Mouse (Mus musculus): ENCODE measurements around the gene Mef2a. TPM values are rescaled to one million over a fixed set of nuclear protein-coding genes. Genes with fewer than 3 reads are reported as not detected.

Gene Mef2a
- polyA plus RNA-seq, 1 experiment from 2014 or later, result 37.6 TPM

GRCm38 (mm10) chr7:67225943-67226625, 146.6 kb downstream of the Mef2a start:
- Histone ChIP-seq H3K4me2 (replicated peaks; ENCODE audit: low read depth, low read length) (no peak overlapping the region), H3K27ac (ENCODE audit: low read length) (no peak overlapping the region), H3K9ac (replicated peaks; ENCODE audit: low read length) (no peak overlapping the region), H3K4me3 (ENCODE audit: low read length) (no peak overlapping the region), H3K4me1 (ENCODE audit: insufficient read depth, low read length) (peaks cover 13% of the 10 kb centered on the region), H3K9me3 (ENCODE audit: low read length) (no peaks in the 10 kb centered on the region), H3K36me3 (ENCODE audit: insufficient read depth, low read length) (peaks cover 7% of the 10 kb centered on the region; the same call in 1 of the 2 replicates), H3K27me3 (ENCODE audit: insufficient read depth, low read length) (no peaks in the 10 kb centered on the region)
- ATAC-seq (ENCODE audit: low FRiP score, low TSS enrichment), result no peak
- 93% methylated on average over 15 of the region's 15 CpGs for WGBS

- H3K4me2 ChIP-seq (replicated peaks; ENCODE audit: low read depth, low read length), result peak within 1 kb of the TSS; percentile 66
- no peak within 1 kb of the TSS; the same call in 1 of the 2 replicates for H3K27ac ChIP-seq (ENCODE audit: low read length)
- no peaks in the 10 kb centered on the region for H3K9me3 ChIP-seq (ENCODE audit: low read length)
- H3K4me3 ChIP-seq (ENCODE audit: low read length), result peak within 1 kb of the TSS; percentile 80
- H3K27me3 ChIP-seq (ENCODE audit: insufficient read depth, low read length), result no peaks in the 10 kb centered on the region
- peak; percentile 98 for ATAC-seq (ENCODE audit: low FRiP score, low TSS enrichment)
- H3K9ac ChIP-seq (replicated peaks; ENCODE audit: low read length), result peak within 1 kb of the TSS; percentile 82
- 2% methylated on average over 31 of the region's 31 CpGs for WGBS
- peaks cover 13% of the 10 kb centered on the region for H3K4me1 ChIP-seq (ENCODE audit: insufficient read depth, low read length)
- H3K36me3 ChIP-seq (ENCODE audit: insufficient read depth, low read length), result peaks cover 7% of the 10 kb centered on the region; the same call in 1 of the 2 replicates
Measured at GRCm38 (mm10) chr7:67222220-67222862, 150.3 kb downstream of the Mef2a start, which contains the start of gene Lysmd4. Lysmd4 (plus strand) TSS chr7:67222544.

- Histone ChIP-seq H3K9ac (replicated peaks; ENCODE audit: low read length) (no peak overlapping the region), H3K9me3 (ENCODE audit: low read length) (no peaks in the 10 kb centered on the region), H3K27ac (ENCODE audit: low read length) (no peak overlapping the region), H3K4me2 (replicated peaks; ENCODE audit: low read depth, low read length) (no peak overlapping the region), H3K27me3 (ENCODE audit: insufficient read depth, low read length) (no peaks in the 10 kb centered on the region), H3K4me1 (ENCODE audit: insufficient read depth, low read length) (peaks cover 3% of the 10 kb centered on the region; the same call in 1 of the 2 replicates), H3K4me3 (ENCODE audit: low read length) (no peak overlapping the region), H3K36me3 (ENCODE audit: insufficient read depth, low read length) (no peaks in the 10 kb centered on the region)
- 74% methylated on average over 3 of the region's 3 CpGs for WGBS
- no peak for ATAC-seq (ENCODE audit: low FRiP score, low TSS enrichment)
Measured at GRCm38 (mm10) chr7:67217025-67217424, 155.6 kb downstream of the Mef2a start.

- no peaks in the 10 kb centered on the region for H3K9me3 ChIP-seq (ENCODE audit: low read length)
- H3K9ac ChIP-seq (replicated peaks; ENCODE audit: low read length), result no peak overlapping the region
- no peaks in the 10 kb centered on the region for H3K4me1 ChIP-seq (ENCODE audit: insufficient read depth, low read length)
- no peak for ATAC-seq (ENCODE audit: low FRiP score, low TSS enrichment)
- no peaks in the 10 kb centered on the region for H3K27me3 ChIP-seq (ENCODE audit: insufficient read depth, low read length)
- H3K27ac ChIP-seq (ENCODE audit: low read length), result no peak overlapping the region
- no peak overlapping the region for H3K4me2 ChIP-seq (replicated peaks; ENCODE audit: low read depth, low read length)
- WGBS, result 81% methylated on average over 6 of the region's 6 CpGs
- no peak overlapping the region for H3K4me3 ChIP-seq (ENCODE audit: low read length)
- H3K36me3 ChIP-seq (ENCODE audit: insufficient read depth, low read length), result no peaks in the 10 kb centered on the region
Measured at GRCm38 (mm10) chr7:67216351-67216750, 156.3 kb downstream of the Mef2a start.

GRCm38 (mm10) chr7:67213589-67213988, 159.1 kb downstream of the Mef2a start:
- no peaks in the 10 kb centered on the region for H3K36me3 ChIP-seq (ENCODE audit: insufficient read depth, low read length)
- H3K9ac ChIP-seq (replicated peaks; ENCODE audit: low read length), result no peak overlapping the region
- no peak for ATAC-seq (ENCODE audit: low FRiP score, low TSS enrichment)
- no peak overlapping the region for H3K4me3 ChIP-seq (ENCODE audit: low read length)
- H3K27me3 ChIP-seq (ENCODE audit: insufficient read depth, low read length), result no peaks in the 10 kb centered on the region
- H3K9me3 ChIP-seq (ENCODE audit: low read length), result no peaks in the 10 kb centered on the region
- no peaks in the 10 kb centered on the region for H3K4me1 ChIP-seq (ENCODE audit: insufficient read depth, low read length)
- H3K27ac ChIP-seq (ENCODE audit: low read length), result no peak overlapping the region
- H3K4me2 ChIP-seq (replicated peaks; ENCODE audit: low read depth, low read length), result no peak overlapping the region
- 78% methylated on average over 1 of the region's 1 CpGs for WGBS

- H3K4me3 ChIP-seq (ENCODE audit: low read length), result no peak overlapping the region
- WGBS, result 61% methylated on average over 4 of the region's 4 CpGs
- no peak for ATAC-seq (ENCODE audit: low FRiP score, low TSS enrichment)
Measured at GRCm38 (mm10) chr7:67211971-67212370, 160.7 kb downstream of the Mef2a start.

GRCm38 (mm10) chr7:67211341-67211740, 161.3 kb downstream of the Mef2a start:
- H3K27me3 ChIP-seq (ENCODE audit: insufficient read depth, low read length), result no peaks in the 10 kb centered on the region
- WGBS, result 34% methylated on average over 6 of the region's 6 CpGs
- no peak for ATAC-seq (ENCODE audit: low FRiP score, low TSS enrichment)
- no peak overlapping the region for H3K4me3 ChIP-seq (ENCODE audit: low read length)
- no peak overlapping the region for H3K4me2 ChIP-seq (replicated peaks; ENCODE audit: low read depth, low read length)
- no peak overlapping the region for H3K9ac ChIP-seq (replicated peaks; ENCODE audit: low read length)
- no peaks in the 10 kb centered on the region for H3K4me1 ChIP-seq (ENCODE audit: insufficient read depth, low read length)
- H3K27ac ChIP-seq (ENCODE audit: low read length), result no peak overlapping the region
- H3K36me3 ChIP-seq (ENCODE audit: insufficient read depth, low read length), result no peaks in the 10 kb centered on the region
- H3K9me3 ChIP-seq (ENCODE audit: low read length), result no peaks in the 10 kb centered on the region

More at GRCm38 (mm10) chr7:67211971-67212370, 160.7 kb downstream of the Mef2a start:
- H3K27ac ChIP-seq (ENCODE audit: low read length), result no peak overlapping the region
- no peaks in the 10 kb centered on the region for H3K9me3 ChIP-seq (ENCODE audit: low read length)
- H3K4me1 ChIP-seq (ENCODE audit: insufficient read depth, low read length), result no peaks in the 10 kb centered on the region
- no peak overlapping the region for H3K4me2 ChIP-seq (replicated peaks; ENCODE audit: low read depth, low read length)
- no peak overlapping the region for H3K9ac ChIP-seq (replicated peaks; ENCODE audit: low read length)
- H3K36me3 ChIP-seq (ENCODE audit: insufficient read depth, low read length), result no peaks in the 10 kb centered on the region
- no peaks in the 10 kb centered on the region for H3K27me3 ChIP-seq (ENCODE audit: insufficient read depth, low read length)

GRCm38 (mm10) chr7:67210004-67210833, 162.4 kb downstream of the Mef2a start:
- Histone ChIP-seq H3K9ac (replicated peaks; ENCODE audit: low read length) (no peak overlapping the region), H3K27ac (ENCODE audit: low read length) (no peak overlapping the region), H3K4me1 (ENCODE audit: insufficient read depth, low read length) (no peaks in the 10 kb centered on the region), H3K36me3 (ENCODE audit: insufficient read depth, low read length) (no peaks in the 10 kb centered on the region), H3K4me2 (replicated peaks; ENCODE audit: low read depth, low read length) (no peak overlapping the region), H3K27me3 (ENCODE audit: insufficient read depth, low read length) (no peaks in the 10 kb centered on the region), H3K4me3 (ENCODE audit: low read length) (no peak overlapping the region), H3K9me3 (ENCODE audit: low read length) (no peaks in the 10 kb centered on the region)
- WGBS, result 74% methylated on average over 6 of the region's 6 CpGs
- ATAC-seq (ENCODE audit: low FRiP score, low TSS enrichment), result no peak

GRCm38 (mm10) chr7:67208317-67208716, 164.3 kb downstream of the Mef2a start:
- H3K9me3 ChIP-seq (ENCODE audit: low read length), result no peaks in the 10 kb centered on the region
- ATAC-seq (ENCODE audit: low FRiP score, low TSS enrichment), result no peak
- H3K9ac ChIP-seq (replicated peaks; ENCODE audit: low read length), result no peak overlapping the region
- no peak overlapping the region for H3K4me3 ChIP-seq (ENCODE audit: low read length)
- no peaks in the 10 kb centered on the region for H3K27me3 ChIP-seq (ENCODE audit: insufficient read depth, low read length)
- WGBS, result 85% methylated on average over 1 of the region's 1 CpGs
- no peak overlapping the region for H3K27ac ChIP-seq (ENCODE audit: low read length)
- no peak overlapping the region for H3K4me2 ChIP-seq (replicated peaks; ENCODE audit: low read depth, low read length)
- H3K4me1 ChIP-seq (ENCODE audit: insufficient read depth, low read length), result no peaks in the 10 kb centered on the region
- no peaks in the 10 kb centered on the region for H3K36me3 ChIP-seq (ENCODE audit: insufficient read depth, low read length)
